Mouse (Mus musculus) midbrain, embryonic 11.5 days (tissue): ENCODE results near the gene Ambn. TPM values are rescaled to one million over a fixed set of nuclear protein-coding genes. Genes with fewer than 3 reads are reported as not detected.
"Not testable (repeated sequence)": the region's sequence is repeated elsewhere in the genome, so short reads cannot be mapped to it uniquely, and the experiment has no call there.

Experiments
- ATAC-seq: fragments of 200-750 bp; cut with Nextera tagmentation; 2 replicates; pipeline ENCODE4 v1.8.0; 2017; ENCODE audit warnings: moderate TSS enrichment, moderate library complexity; ENCODE audit not compliant: low FRiP score
- DNase-seq: peaks from one replicate; pipeline ENCODE4 v3.0.0; 2015; ENCODE audit warnings: low spot score; ENCODE audit errors: missing footprints
- H3K27ac ChIP-seq: fragments of 300-500 bp; sonication (generic); 2 replicates; pipeline ENCODE4 v1.5.1; 2014; ENCODE audit warnings: low read depth, low read length
- H3K27me3 ChIP-seq: fragments of 300-500 bp; sonication (generic); 2 replicates; pipeline ENCODE4 v1.6.1; 2014; ENCODE audit warnings: mild to moderate bottlenecking, low read length, moderate library complexity, mixed read lengths; ENCODE audit not compliant: control insufficient read depth, insufficient read depth
- H3K36me3 ChIP-seq: fragments of 300-500 bp; sonication (generic); 2 replicates; pipeline ENCODE4 v1.6.1; 2014; ENCODE audit warnings: mild to moderate bottlenecking, low read length, moderate library complexity, mixed read lengths; ENCODE audit not compliant: control insufficient read depth, insufficient read depth
- H3K4me1 ChIP-seq: fragments of 300-500 bp; sonication (generic); 2 replicates; pipeline ENCODE4 v1.6.1; 2014; ENCODE audit warnings: low read length; ENCODE audit not compliant: control insufficient read depth, insufficient read depth
- H3K4me2 ChIP-seq: fragments of 300-500 bp; sonication (generic); 2 replicates; pipeline ENCODE4 v1.6.1; 2014; ENCODE audit warnings: mild to moderate bottlenecking, moderate library complexity
- H3K4me3 ChIP-seq: fragments of 300-500 bp; sonication (generic); 2 replicates; pipeline ENCODE4 v1.5.1; 2014; ENCODE audit warnings: low read depth, low read length
- H3K9ac ChIP-seq: fragments of 300-500 bp; sonication (generic); 2 replicates; pipeline ENCODE4 v1.6.1; 2014; ENCODE audit warnings: low read length
- H3K9me3 ChIP-seq: fragments of 300-500 bp; sonication (generic); 2 replicates; pipeline ENCODE4 v1.6.1; 2016; ENCODE audit warnings: low read length; ENCODE audit not compliant: control insufficient read depth
- WGBS: fragments of 180-500 bp; shearing (Covaris S2); extraction: QIAGEN DNeasy Blood & Tissue Kit; methylation state at CpG from one replicate; pipeline ENCODE4 v1.1.7; 2014; 5-methylcytosine and 5-hydroxymethylcytosine counted together
- polyA plus RNA-seq: library from polyadenylated mRNA; unstranded; fragments of >200 nt; fragmentation: Nextera tagmentation; extraction: Ambion mirVana; gene quantifications from 2 replicates; pipeline ENCODE4 v1.2.1, GENCODE M21; 2014

Gene Ambn
- polyA plus RNA-seq = not detected in 2 replicates

DNA sequence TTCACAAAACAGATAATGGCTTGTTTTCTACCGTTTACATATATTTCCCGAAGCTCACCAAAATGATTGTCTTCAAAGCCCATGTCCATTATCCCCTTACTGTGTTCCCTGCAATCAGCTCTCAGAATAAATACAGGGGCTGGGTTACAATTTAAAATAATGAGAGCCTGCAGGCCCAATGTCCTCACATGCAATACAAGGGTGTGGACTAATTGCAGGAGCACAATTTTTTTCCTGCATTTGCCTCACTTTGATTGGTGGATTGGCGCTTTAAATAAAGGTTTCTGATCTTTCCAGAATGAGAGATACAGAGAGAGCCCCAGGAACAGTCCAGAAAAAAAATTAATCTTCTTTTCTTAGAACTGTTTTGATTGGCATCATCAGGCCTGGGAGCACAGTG lies at the start of gene Ambn:
Gene Ambn (plus strand): TSS at position 301 of the 400 bp plus-strand sequence.
- WGBS = 98% methylated on average over 3 of the region's 3 CpGs

DNA sequence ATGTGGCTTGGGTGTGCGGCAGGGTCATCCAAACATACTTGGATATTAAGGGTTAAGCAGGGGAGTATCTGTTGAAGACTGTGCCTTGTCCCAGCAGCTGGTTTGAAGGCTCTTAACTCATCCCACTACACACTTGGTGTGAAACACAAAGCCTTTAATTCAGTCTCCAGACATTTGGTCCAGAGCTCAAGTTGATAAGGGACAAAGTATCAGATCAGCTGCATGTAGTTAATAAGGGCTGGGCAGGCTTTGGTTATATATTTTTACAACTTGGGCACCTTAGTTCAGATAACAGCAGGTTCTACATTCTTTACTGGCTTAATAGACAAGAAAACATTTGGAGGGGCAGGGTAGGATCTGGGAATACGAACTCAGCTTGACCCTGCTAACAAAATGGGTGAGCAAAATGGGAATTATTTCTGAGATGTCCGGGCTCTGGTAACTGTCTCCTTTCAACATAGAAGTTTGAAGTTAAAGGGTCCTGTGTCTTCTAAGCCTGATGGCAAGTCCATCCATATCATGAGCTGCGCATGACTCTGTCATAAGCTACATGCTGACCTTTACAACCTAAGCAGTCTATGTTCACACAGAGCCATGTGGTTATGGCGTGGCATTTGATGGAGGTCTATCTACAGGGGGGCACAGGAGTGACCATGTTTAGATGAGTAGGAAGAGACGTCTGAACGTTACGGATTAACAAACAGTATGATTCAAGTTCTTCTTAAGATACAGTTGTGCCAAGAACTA lies 35.3 kb upstream of the Ambn start:
- Histone ChIP-seq H3K4me1 (no peaks in the 10 kb centered on the region), H3K4me3 (no peak overlapping the region), H3K4me2 (no peak overlapping the region), H3K9me3 (no peaks in the 10 kb centered on the region), H3K36me3 (no peaks in the 10 kb centered on the region), H3K9ac (no peak overlapping the region), H3K27me3 (no peaks in the 10 kb centered on the region), H3K27ac (no peak overlapping the region)
- no peak for ATAC-seq
- WGBS = 87% methylated on average over 8 of the region's 8 CpGs
- DNase-seq = no peak

More for the DNA sequence above, at the start of gene Ambn:
- no peaks in the 10 kb centered on the region for H3K4me1 ChIP-seq
- no peak within 1 kb of the TSS for H3K4me2 ChIP-seq
- no peak within 1 kb of the TSS for H3K4me3 ChIP-seq
- no peak within 1 kb of the TSS for H3K27ac ChIP-seq
- H3K9me3 ChIP-seq = no peaks in the 10 kb centered on the region
- no peak for DNase-seq
- H3K36me3 ChIP-seq = no peaks in the 10 kb centered on the region
- no peak within 1 kb of the TSS for H3K9ac ChIP-seq
- H3K27me3 ChIP-seq = no peaks in the 10 kb centered on the region
- no peak for ATAC-seq

DNA sequence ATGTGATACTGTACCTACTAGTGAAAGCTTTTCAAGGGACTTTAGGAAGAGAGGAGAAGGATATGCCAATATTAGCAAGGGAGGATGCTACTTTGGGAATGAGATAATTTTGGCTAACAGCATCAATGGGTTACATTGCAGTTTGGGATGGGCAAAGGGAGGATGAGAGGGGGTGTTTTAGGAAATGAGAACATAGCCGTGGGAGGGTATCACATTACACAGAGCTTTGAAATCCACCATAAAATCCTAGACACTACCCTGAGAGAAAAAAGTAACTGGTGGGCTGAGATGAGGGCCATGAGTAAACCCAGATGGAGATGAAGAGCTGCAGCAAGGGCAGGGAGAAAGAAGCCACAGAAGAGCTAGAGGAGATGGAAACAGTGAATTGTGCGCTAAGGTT lies 30.9 kb upstream of the Ambn start:
- not testable (repeated sequence) for ATAC-seq, H3K4me1 ChIP-seq, H3K27ac ChIP-seq, H3K9me3 ChIP-seq, H3K27me3 ChIP-seq, H3K4me3 ChIP-seq, H3K36me3 ChIP-seq, DNase-seq, H3K9ac ChIP-seq, H3K4me2 ChIP-seq
- WGBS = 70% methylated on average over 2 of the region's 2 CpGs

DNA sequence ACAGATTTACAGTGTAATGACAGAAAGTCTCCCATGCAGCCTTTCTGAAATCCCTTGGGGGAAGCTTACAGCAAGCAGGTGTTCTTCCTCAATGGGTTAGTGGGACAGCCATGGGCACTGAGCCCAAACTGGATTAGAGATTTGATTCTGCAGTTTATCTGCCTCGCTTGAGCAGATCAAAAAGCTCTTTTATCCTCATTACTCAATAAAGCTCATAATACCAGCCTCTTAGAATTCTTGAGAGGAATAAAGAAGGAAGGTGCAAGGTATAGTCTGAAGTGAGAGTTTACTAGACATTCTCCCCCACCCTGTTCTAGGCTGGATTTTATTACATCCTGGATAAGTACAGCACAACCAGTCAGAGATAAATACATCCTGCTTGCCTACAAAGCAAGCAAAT lies 29.0 kb upstream of the Ambn start:
- 45% methylated on average over 1 of the region's 1 CpGs for whole genome bisulfite sequencing
- H3K4me1 ChIP-seq = no peaks in the 10 kb centered on the region
- no peak overlapping the region for H3K4me3 ChIP-seq
- no peak for DNase-seq
- ATAC-seq = no peak
- no peaks in the 10 kb centered on the region for H3K36me3 ChIP-seq
- H3K9me3 ChIP-seq = no peaks in the 10 kb centered on the region
- no peaks in the 10 kb centered on the region for H3K27me3 ChIP-seq
- H3K9ac ChIP-seq = no peak overlapping the region
- H3K4me2 ChIP-seq = no peak overlapping the region
- no peak overlapping the region for H3K27ac ChIP-seq

DNA sequence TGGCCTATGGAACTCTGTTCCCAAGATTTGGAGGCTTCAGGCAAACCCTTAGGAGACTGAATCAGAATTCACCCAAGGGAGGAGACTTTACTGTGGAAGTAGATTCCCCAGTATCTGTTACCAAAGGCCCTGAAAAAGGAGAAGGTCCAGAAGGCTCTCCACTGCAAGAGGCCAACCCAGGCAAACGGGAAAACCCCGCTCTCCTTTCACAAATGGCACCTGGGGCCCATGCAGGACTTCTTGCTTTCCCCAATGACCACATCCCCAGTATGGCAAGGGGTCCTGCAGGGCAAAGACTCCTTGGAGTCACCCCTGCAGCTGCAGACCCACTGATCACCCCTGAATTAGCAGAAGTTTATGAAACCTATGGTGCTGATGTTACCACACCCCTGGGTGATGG lies 11.7 kb downstream of the Ambn start:
- Histone ChIP-seq H3K27ac (no peak overlapping the region), H3K36me3 (no peaks in the 10 kb centered on the region), H3K27me3 (no peaks in the 10 kb centered on the region), H3K4me3 (no peak overlapping the region), H3K4me1 (no peaks in the 10 kb centered on the region), H3K9me3 (no peaks in the 10 kb centered on the region), H3K4me2 (no peak overlapping the region), H3K9ac (no peak overlapping the region)
- ATAC-seq (no peak), DNase-seq (no peak)
- 88% methylated on average over 2 of the region's 2 CpGs for WGBS

DNA sequence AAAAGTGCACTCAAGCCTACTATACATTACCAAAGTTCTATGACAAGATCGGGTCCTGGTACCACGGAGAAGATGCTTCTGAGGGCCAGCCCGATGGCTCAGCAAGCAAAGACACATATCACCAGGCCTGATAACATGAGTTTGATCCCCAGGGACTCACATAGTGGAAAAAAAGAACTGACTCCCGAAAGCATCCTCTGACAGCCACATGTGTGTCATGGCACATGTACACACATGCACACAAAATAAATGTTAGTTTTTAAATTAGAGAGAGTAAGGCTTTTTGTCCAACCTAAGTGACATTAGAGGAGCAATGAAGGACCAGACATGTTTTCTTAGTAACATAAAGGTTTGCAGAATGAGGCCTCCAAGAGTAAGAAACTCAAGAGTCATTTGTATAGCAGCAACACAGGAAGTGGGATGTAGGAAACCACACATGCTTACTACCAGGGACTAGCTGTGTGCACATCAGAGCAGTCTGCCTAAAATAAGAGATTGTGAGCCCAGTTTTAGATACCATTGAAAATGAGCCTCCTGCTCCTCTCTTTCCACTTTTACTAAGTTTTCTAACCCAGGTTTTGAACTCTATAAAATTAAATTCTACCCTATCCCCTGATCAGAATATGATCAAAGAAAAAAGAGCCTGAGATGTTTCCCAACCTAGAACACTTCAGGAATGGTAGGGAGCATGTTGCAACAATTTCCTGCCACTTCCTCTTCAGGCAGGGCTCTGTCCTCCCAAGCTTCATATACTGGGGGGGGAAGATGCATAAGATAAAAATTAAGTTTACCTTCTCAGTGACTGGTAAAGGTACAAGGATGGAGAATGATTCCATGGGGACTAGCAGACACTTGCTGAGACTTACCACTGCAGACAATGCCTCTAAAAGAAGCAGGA lies 13.3 kb downstream of the Ambn start:
- DNase-seq (no peak), ATAC-seq (no peak)
- Histone ChIP-seq H3K9ac (no peak overlapping the region), H3K27ac (no peak overlapping the region), H3K36me3 (no peaks in the 10 kb centered on the region), H3K4me3 (no peak overlapping the region), H3K4me1 (no peaks in the 10 kb centered on the region), H3K9me3 (no peaks in the 10 kb centered on the region), H3K27me3 (no peaks in the 10 kb centered on the region), H3K4me2 (no peak overlapping the region)
- WGBS = 94% methylated on average over 4 of the region's 4 CpGs

DNA sequence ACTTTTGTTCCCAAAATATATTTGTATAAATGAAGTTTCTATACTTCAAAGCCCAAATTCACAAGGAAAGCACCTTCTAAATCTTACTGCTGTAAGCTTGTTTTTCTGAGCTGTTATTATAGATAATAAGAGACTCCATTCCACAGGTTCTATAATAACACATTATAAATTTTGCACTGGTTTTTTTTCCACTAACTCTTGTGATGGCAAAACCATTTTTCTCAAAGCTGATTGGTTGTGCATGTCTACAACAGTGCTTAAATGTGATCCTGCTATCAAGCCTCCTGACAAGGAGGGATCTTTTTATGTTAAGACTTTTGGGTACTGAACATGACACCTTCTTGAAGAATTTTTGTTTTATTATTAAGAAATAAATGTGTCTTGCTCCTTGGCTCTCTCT lies 31.9 kb downstream of the Ambn start, which contains the start of gene Enam:
Gene Enam (plus strand): TSS at position 301 of the 400 bp plus-strand sequence.
- no peak within 1 kb of the TSS for H3K9ac ChIP-seq
- no peaks in the 10 kb centered on the region for H3K27me3 ChIP-seq
- no peak within 1 kb of the TSS for H3K4me3 ChIP-seq
- ATAC-seq = no peak
- no peaks in the 10 kb centered on the region for H3K9me3 ChIP-seq
- no peak within 1 kb of the TSS for H3K4me2 ChIP-seq
- H3K4me1 ChIP-seq = no peaks in the 10 kb centered on the region
- no peak within 1 kb of the TSS for H3K27ac ChIP-seq
- no peaks in the 10 kb centered on the region for H3K36me3 ChIP-seq
- no peak for DNase-seq

DNA sequence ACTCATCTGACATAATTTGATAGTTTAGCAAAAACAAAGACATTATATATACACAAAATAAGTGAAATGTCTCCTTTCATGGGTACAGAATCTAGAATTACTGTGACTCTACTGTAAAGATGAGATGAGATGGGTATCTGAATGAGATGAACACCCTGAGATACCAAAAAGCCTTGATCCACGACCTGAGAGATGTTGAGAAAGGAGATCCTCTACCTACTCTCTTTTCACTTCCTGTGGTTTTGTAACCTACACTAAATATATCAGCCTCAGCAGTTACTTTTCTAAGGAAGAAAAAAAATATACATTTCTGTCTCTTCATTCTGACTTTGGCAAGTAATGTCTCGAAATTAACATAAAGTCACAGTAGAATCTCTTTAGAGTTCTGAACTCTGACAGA lies 33.2 kb downstream of the Ambn start:
- Histone ChIP-seq H3K9ac (no peak overlapping the region), H3K4me3 (no peak overlapping the region), H3K27me3 (no peaks in the 10 kb centered on the region), H3K27ac (no peak overlapping the region), H3K4me1 (no peaks in the 10 kb centered on the region), H3K4me2 (no peak overlapping the region), H3K9me3 (no peaks in the 10 kb centered on the region), H3K36me3 (no peaks in the 10 kb centered on the region)
- DNase-seq (no peak), ATAC-seq (no peak)
- 85% methylated on average over 2 of the region's 2 CpGs for WGBS

DNA sequence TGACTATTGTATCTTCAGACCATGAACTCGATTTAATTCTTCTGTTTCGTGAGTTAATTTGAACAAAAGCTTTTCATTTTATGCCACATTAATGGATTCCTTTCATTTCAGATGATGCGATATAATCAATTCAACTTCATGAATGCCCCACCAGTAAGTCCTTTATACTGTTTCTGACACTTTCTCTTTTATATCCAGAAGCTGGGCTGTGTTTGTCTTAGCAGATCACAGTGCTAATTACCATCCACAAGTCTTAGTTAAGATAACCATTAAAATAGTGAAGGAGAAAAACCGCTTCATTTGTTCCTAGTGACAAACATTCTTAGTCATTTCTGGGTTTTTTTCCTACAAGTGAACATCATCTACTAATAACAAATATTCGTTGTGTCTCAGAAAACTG lies 35.3 kb downstream of the Ambn start:
- Histone ChIP-seq H3K9me3 (no peaks in the 10 kb centered on the region), H3K4me2 (no peak overlapping the region), H3K27me3 (no peaks in the 10 kb centered on the region), H3K4me1 (no peaks in the 10 kb centered on the region), H3K4me3 (no peak overlapping the region), H3K9ac (no peak overlapping the region), H3K27ac (no peak overlapping the region), H3K36me3 (no peaks in the 10 kb centered on the region)
- no peak for ATAC-seq
- WGBS = 68% methylated on average over 5 of the region's 5 CpGs
- DNase-seq = no peak
